Mouse (Mus musculus): ENCODE measurements at regions not wholly inside any gene's neighbourhood (a gene's known extent, or its start where the extent isn't known, plus 50 kb on each side); places are given as distances from the start of the nearest gene placed in this dataset.

GRCm38 (mm10) chr4:33823850-33824249, 100.5 kb upstream of the Cnr1 start:
- H3K4me3 ChIP-seq (ENCODE audit: low read depth, low read length): no peak overlapping the region
- H3K27ac ChIP-seq (ENCODE audit: insufficient read depth, low read depth, low read length): no peak overlapping the region
- no peaks in the 10 kb centered on the region for H3K36me3 ChIP-seq (ENCODE audit: control insufficient read depth, insufficient read depth, low read length)
- H3K4me1 ChIP-seq (ENCODE audit: control insufficient read depth, insufficient read depth, insufficient read length, low read length): no peaks in the 10 kb centered on the region
- WGBS: 17% methylated on average over 5 of the region's 5 CpGs
- no peak for TF ChIP-seq CTCF (IDR thresholded peaks at IDR 0.05; ENCODE audit: extremely low read depth, insufficient read length, insufficient replicate concordance, low read depth, low read length)
- no peak for TF ChIP-seq POLR2A (IDR thresholded peaks at IDR 0.05; ENCODE audit: low read depth, low read length)
- H3K27me3 ChIP-seq (ENCODE audit: control insufficient read depth, insufficient read depth, low read length): no peaks in the 10 kb centered on the region

GRCm38 (mm10) chr4:33833134-33833533, 91.3 kb upstream of the Cnr1 start:
- Histone ChIP-seq H3K36me3 (ENCODE audit: control insufficient read depth, insufficient read depth, low read length) (no peaks in the 10 kb centered on the region), H3K27me3 (ENCODE audit: control insufficient read depth, insufficient read depth, low read length) (no peaks in the 10 kb centered on the region), H3K27ac (ENCODE audit: insufficient read depth, low read depth, low read length) (no peak overlapping the region), H3K4me3 (ENCODE audit: low read depth, low read length) (no peak overlapping the region), H3K4me1 (ENCODE audit: control insufficient read depth, insufficient read depth, insufficient read length, low read length) (no peaks in the 10 kb centered on the region)
- no peak for TF ChIP-seq POLR2A (IDR thresholded peaks at IDR 0.05; ENCODE audit: low read depth, low read length)
- TF ChIP-seq CTCF (IDR thresholded peaks at IDR 0.05; ENCODE audit: extremely low read depth, insufficient read length, insufficient replicate concordance, low read depth, low read length): no peak
- 83% methylated on average over 7 of the region's 7 CpGs for WGBS

GRCm38 (mm10) chr4:33838436-33838835, 86.0 kb upstream of the Cnr1 start:
- 73% methylated on average over 6 of the region's 6 CpGs for WGBS
- H3K27me3 ChIP-seq (ENCODE audit: control insufficient read depth, insufficient read depth, low read length): no peaks in the 10 kb centered on the region
- no peak overlapping the region for H3K4me3 ChIP-seq (ENCODE audit: low read depth, low read length)
- H3K27ac ChIP-seq (ENCODE audit: insufficient read depth, low read depth, low read length): no peak overlapping the region
- H3K36me3 ChIP-seq (ENCODE audit: control insufficient read depth, insufficient read depth, low read length): no peaks in the 10 kb centered on the region
- no peaks in the 10 kb centered on the region for H3K4me1 ChIP-seq (ENCODE audit: control insufficient read depth, insufficient read depth, insufficient read length, low read length)
- no peak for TF ChIP-seq CTCF (IDR thresholded peaks at IDR 0.05; ENCODE audit: extremely low read depth, insufficient read length, insufficient replicate concordance, low read depth, low read length)
- no peak for TF ChIP-seq POLR2A (IDR thresholded peaks at IDR 0.05; ENCODE audit: low read depth, low read length)

- no peaks in the 10 kb centered on the region for H3K36me3 ChIP-seq (ENCODE audit: control insufficient read depth, insufficient read depth, low read length)
- H3K4me3 ChIP-seq (ENCODE audit: low read depth, low read length): no peak overlapping the region
- H3K4me1 ChIP-seq (ENCODE audit: control insufficient read depth, insufficient read depth, insufficient read length, low read length): no peaks in the 10 kb centered on the region
- 81% methylated on average over 14 of the region's 14 CpGs for WGBS
- TF ChIP-seq POLR2A (IDR thresholded peaks at IDR 0.05; ENCODE audit: low read depth, low read length) (no peak), CTCF (IDR thresholded peaks at IDR 0.05; ENCODE audit: extremely low read depth, insufficient read length, insufficient replicate concordance, low read depth, low read length) (no peak)
- H3K27ac ChIP-seq (ENCODE audit: insufficient read depth, low read depth, low read length): no peak overlapping the region
- no peaks in the 10 kb centered on the region for H3K27me3 ChIP-seq (ENCODE audit: control insufficient read depth, insufficient read depth, low read length)
Measured at GRCm38 (mm10) chr4:33840119-33840518, 84.3 kb upstream of the Cnr1 start.

- Histone ChIP-seq H3K4me1 (ENCODE audit: control insufficient read depth, insufficient read depth, insufficient read length, low read length) (no peaks in the 10 kb centered on the region), H3K4me3 (ENCODE audit: low read depth, low read length) (no peak overlapping the region), H3K36me3 (ENCODE audit: control insufficient read depth, insufficient read depth, low read length) (no peaks in the 10 kb centered on the region), H3K27me3 (ENCODE audit: control insufficient read depth, insufficient read depth, low read length) (no peaks in the 10 kb centered on the region), H3K27ac (ENCODE audit: insufficient read depth, low read depth, low read length) (no peak overlapping the region)
- 43% methylated on average over 9 of the region's 9 CpGs for WGBS
- TF ChIP-seq CTCF (IDR thresholded peaks at IDR 0.05; ENCODE audit: extremely low read depth, insufficient read length, insufficient replicate concordance, low read depth, low read length) (no peak), POLR2A (IDR thresholded peaks at IDR 0.05; ENCODE audit: low read depth, low read length) (no peak)
Measured at GRCm38 (mm10) chr4:33845611-33846395, 78.6 kb upstream of the Cnr1 start.

- 86% methylated on average over 7 of the region's 7 CpGs for WGBS
- Histone ChIP-seq H3K4me3 (ENCODE audit: low read depth, low read length) (no peak overlapping the region), H3K27ac (ENCODE audit: insufficient read depth, low read depth, low read length) (no peak overlapping the region), H3K4me1 (ENCODE audit: control insufficient read depth, insufficient read depth, insufficient read length, low read length) (no peaks in the 10 kb centered on the region), H3K27me3 (ENCODE audit: control insufficient read depth, insufficient read depth, low read length) (no peaks in the 10 kb centered on the region), H3K36me3 (ENCODE audit: control insufficient read depth, insufficient read depth, low read length) (no peaks in the 10 kb centered on the region)
- TF ChIP-seq POLR2A (IDR thresholded peaks at IDR 0.05; ENCODE audit: low read depth, low read length) (no peak), CTCF (IDR thresholded peaks at IDR 0.05; ENCODE audit: extremely low read depth, insufficient read length, insufficient replicate concordance, low read depth, low read length) (no peak)
Measured at GRCm38 (mm10) chr4:33850249-33850648, 74.1 kb upstream of the Cnr1 start.

GRCm38 (mm10) chr4:33852294-33852693, 72.1 kb upstream of the Cnr1 start:
- Histone ChIP-seq H3K4me3 (ENCODE audit: low read depth, low read length) (no peak overlapping the region), H3K36me3 (ENCODE audit: control insufficient read depth, insufficient read depth, low read length) (no peaks in the 10 kb centered on the region), H3K27me3 (ENCODE audit: control insufficient read depth, insufficient read depth, low read length) (no peaks in the 10 kb centered on the region), H3K27ac (ENCODE audit: insufficient read depth, low read depth, low read length) (no peak overlapping the region), H3K4me1 (ENCODE audit: control insufficient read depth, insufficient read depth, insufficient read length, low read length) (no peaks in the 10 kb centered on the region)
- no peak for TF ChIP-seq POLR2A (IDR thresholded peaks at IDR 0.05; ENCODE audit: low read depth, low read length)
- TF ChIP-seq CTCF (IDR thresholded peaks at IDR 0.05; ENCODE audit: extremely low read depth, insufficient read length, insufficient replicate concordance, low read depth, low read length): no peak
- WGBS: 83% methylated on average over 5 of the region's 5 CpGs

All from small intestine, adult 2 months (tissue).